Comparison of ENCODE assay signal across 8 mouse cellular contexts in genomic region chr5:31192045-31192938, GRCm38 (mm10). TPM values are rescaled to one million over a fixed set of nuclear protein-coding genes. Genes with fewer than 3 reads are reported as not detected.
DNase-seq lines count a peak whose midpoint lies in the region; ATAC-seq and TF ChIP-seq lines count a peak whose summit lies in the region.

No protein-coding gene starts in this region.

- H3K9me3 ChIP-seq in hindbrain, embryonic 15.5 days = no peaks in the 10 kb centered on the region

- WGBS in spleen, adult 2 months = 9% methylated on average over 42 of the region's 42 CpGs
- WGBS in hindbrain, embryonic 15.5 days = 15% methylated on average over 42 of the region's 42 CpGs

- peak overlapping the region; percentile 75 for H3K4me2 ChIP-seq in hindbrain, embryonic 15.5 days

- TF ChIP-seq CTCF in spleen, adult 2 months (IDR thresholded peaks at IDR 0.05; ENCODE audit: extremely low read depth, insufficient read depth, insufficient read length, insufficient replicate concordance) = no peak

- no peaks in the 10 kb centered on the region for H3K27me3 ChIP-seq in spleen, adult 2 months (ENCODE audit: control insufficient read depth, insufficient read depth, low read length)
- no peaks in the 10 kb centered on the region for H3K27me3 ChIP-seq in hindbrain, embryonic 15.5 days

- no peak for TF ChIP-seq POLR2A in spleen, adult 2 months (IDR thresholded peaks at IDR 0.05; ENCODE audit: low read depth, low read length)

- peak overlapping the region; percentile 88 for H3K27ac ChIP-seq in spleen, adult 2 months (ENCODE audit: insufficient read depth, low read length)
- peak overlapping the region; percentile 87 for H3K27ac ChIP-seq in hindbrain, embryonic 15.5 days (replicated peaks)

- peak; percentile 59; the same call in 1 of the 2 replicates for ATAC-seq in hindbrain, embryonic 15.5 days (ENCODE audit: low FRiP score, low read depth)
- ATAC-seq in megakaryocyte, adult 5-6 weeks (ENCODE audit: poor library complexity, severe bottlenecking) = peak; percentile 45
- ATAC-seq in activated CD4-positive, CD25-positive, alpha-beta regulatory T cell, adult 4 months = no peak

- peak overlapping the region; percentile 82 for H3K4me3 ChIP-seq in spleen, adult 2 months (ENCODE audit: extremely low read depth, insufficient read depth, insufficient read length)
- H3K4me3 ChIP-seq in hindbrain, embryonic 15.5 days = peak overlapping the region; percentile 72

- DNase-seq in adrenal gland, adult 18-20 months (ENCODE audit: low spot score in 2 of 2) = peak; percentile 82 to 88
- no peak for DNase-seq in adrenal gland, adult (ENCODE audit: inconsistent age in 2 of 2, low spot score in 1 of 2)
- no peak for DNase-seq in spleen, adult 2 months (ENCODE audit: low read depth in 1 of 2, low spot score in 2 of 2)
- no peak for DNase-seq in spleen, postnatal 4 days (ENCODE audit: low spot score in 2 of 2)
- no peak for DNase-seq in retina, embryonic 14.5 days (ENCODE audit: low spot score)

- peaks cover 7% of the 10 kb centered on the region; the same call in 1 of the 2 replicates for H3K4me1 ChIP-seq in spleen, adult 2 months (ENCODE audit: control insufficient read depth, insufficient read depth, insufficient read length)
- peaks cover 21% of the 10 kb centered on the region for H3K4me1 ChIP-seq in hindbrain, embryonic 15.5 days (replicated peaks)

- H3K36me3 ChIP-seq in spleen, adult 2 months (ENCODE audit: control insufficient read depth, insufficient read depth, low read length) = peaks cover 45% of the 10 kb centered on the region
- peaks cover 60% of the 10 kb centered on the region for H3K36me3 ChIP-seq in hindbrain, embryonic 15.5 days

- peak overlapping the region; percentile 74 for H3K9ac ChIP-seq in hindbrain, embryonic 15.5 days

RNA-seq across cellular contexts. Expression of gene Snx17, which starts 0.7 kb away (rescaled TPM):
- total RNA-seq in adrenal gland, adult 18-20 months (2021) = 100 to 1,000 TPM; 103 to 108 TPM
- polyA plus RNA-seq in spleen, adult 2 months (2012; rRNA removed) = 58.4 and 66.9 TPM in 2 replicates
- polyA plus RNA-seq in hindbrain, embryonic 15.5 days (2015; fragmentation: Nextera tagmentation; extraction: Ambion mirVana) = 115 and 118 TPM in 2 replicates
- total RNA-seq in megakaryocyte, adult 5-6 weeks (2015) = 52.3 and 65.5 TPM in 2 replicates
- total RNA-seq in megakaryocyte, adult 5-6 weeks (2017) = 33.4 and 45.2 TPM in 2 replicates
- 100 to 1,000 TPM in 1 of 2 experiments, 10 to 100 TPM in 1; 99.1 to 123 TPM for polyA plus RNA-seq in activated CD4-positive, CD25-positive, alpha-beta regulatory T cell, adult 4 months (2017; shearing (Covaris generic))

RNA-seq across cellular contexts. Expression of gene Eif2b4, which starts 0.9 kb away (rescaled TPM):
- total RNA-seq in adrenal gland, adult 18-20 months (2021) = 10 to 100 TPM; 54.9 to 69.8 TPM
- 31.9 and 40.4 TPM in 2 replicates for polyA plus RNA-seq in spleen, adult 2 months (2012; rRNA removed)
- 76.1 and 86.9 TPM in 2 replicates for polyA plus RNA-seq in hindbrain, embryonic 15.5 days (2015; fragmentation: Nextera tagmentation; extraction: Ambion mirVana)
- 21.9 and 25.2 TPM in 2 replicates for total RNA-seq in megakaryocyte, adult 5-6 weeks (2015)
- 21.3 and 31.5 TPM in 2 replicates for total RNA-seq in megakaryocyte, adult 5-6 weeks (2017)
- 10 to 100 TPM; 37.6 to 41.9 TPM for polyA plus RNA-seq in activated CD4-positive, CD25-positive, alpha-beta regulatory T cell, adult 4 months (2017; shearing (Covaris generic))

RNA-seq across cellular contexts. Expression of gene Zfp513, which starts 9.8 kb away (rescaled TPM):
- total RNA-seq in adrenal gland, adult 18-20 months (2021) = 10 to 100 TPM; 25.9 to 29.2 TPM
- polyA plus RNA-seq in spleen, adult 2 months (2012; rRNA removed) = 49.3 and 79.8 TPM in 2 replicates
- polyA plus RNA-seq in hindbrain, embryonic 15.5 days (2015; fragmentation: Nextera tagmentation; extraction: Ambion mirVana) = 16.2 and 17.4 TPM in 2 replicates
- 8.9 and 10.1 TPM in 2 replicates for total RNA-seq in megakaryocyte, adult 5-6 weeks (2015)
- total RNA-seq in megakaryocyte, adult 5-6 weeks (2017) = 7.2 and 8.1 TPM in 2 replicates
- polyA plus RNA-seq in activated CD4-positive, CD25-positive, alpha-beta regulatory T cell, adult 4 months (2017; shearing (Covaris generic)) = 1 to 10 TPM; 2.4 to 4.4 TPM

RNA-seq across cellular contexts. Expression of gene Gtf3c2, which starts 12.3 kb away (rescaled TPM):
- 10 to 100 TPM; 43.8 to 55.2 TPM for total RNA-seq in adrenal gland, adult 18-20 months (2021)
- 47.3 and 48.9 TPM in 2 replicates for polyA plus RNA-seq in spleen, adult 2 months (2012; rRNA removed)
- polyA plus RNA-seq in hindbrain, embryonic 15.5 days (2015; fragmentation: Nextera tagmentation; extraction: Ambion mirVana) = 62.9 and 67.1 TPM in 2 replicates
- total RNA-seq in megakaryocyte, adult 5-6 weeks (2015) = 58.8 and 63.2 TPM in 2 replicates
- total RNA-seq in megakaryocyte, adult 5-6 weeks (2017) = 43.0 and 43.1 TPM in 2 replicates
- polyA plus RNA-seq in activated CD4-positive, CD25-positive, alpha-beta regulatory T cell, adult 4 months (2017; shearing (Covaris generic)) = 10 to 100 TPM; 64.6 to 66.3 TPM

RNA-seq across cellular contexts. Expression of gene Gm29609, which starts 12.6 kb away (rescaled TPM):
- 1 to 10 TPM; 1.9 to 2.2 TPM for total RNA-seq in adrenal gland, adult 18-20 months (2021)
- 1.4 and 2.1 TPM in 2 replicates for polyA plus RNA-seq in spleen, adult 2 months (2012; rRNA removed)
- 1.6 and 2.7 TPM in 2 replicates for polyA plus RNA-seq in hindbrain, embryonic 15.5 days (2015; fragmentation: Nextera tagmentation; extraction: Ambion mirVana)
- 0.22 and 1.3 TPM in 2 replicates for total RNA-seq in megakaryocyte, adult 5-6 weeks (2015)
- total RNA-seq in megakaryocyte, adult 5-6 weeks (2017) = 0.29 TPM in 1 of 2 replicates, not detected in the other
- polyA plus RNA-seq in activated CD4-positive, CD25-positive, alpha-beta regulatory T cell, adult 4 months (2017; shearing (Covaris generic)) = 1 to 10 TPM; 1.6 to 2.3 TPM

Comparison
In these comparisons a context has a peak if more than half of its experiments do, and no peak if none do; other contexts are left out.
1. DNase-seq: peak in adrenal gland, adult 18-20 months (2 of 2); none in adrenal gland, adult (0 of 2), spleen, adult 2 months (0 of 2), spleen, postnatal 4 days (0 of 2) and retina, embryonic 14.5 days (single experiment).